Mouse (Mus musculus) liver, embryonic 15.5 days (tissue): ENCODE data around the gene Cacna1g. TPM values are rescaled to one million over a fixed set of nuclear protein-coding genes. Genes with fewer than 3 reads are reported as not detected.

Source experiments
- ATAC-seq: fragments of 200-750 bp; cut with Nextera tagmentation; 2 replicates; pipeline ENCODE4 v1.8.0; 2017; ENCODE audit warnings: moderate number of reproducible peaks, mild to moderate bottlenecking, moderate library complexity; ENCODE audit not compliant: insufficient read depth
- H3K27ac ChIP-seq: fragments of 300-500 bp; sonication (generic); replicated peaks from 2 replicates; pipeline ENCODE4 v1.5.1; 2015; ENCODE audit warnings: mild to moderate bottlenecking, inconsistent platforms
- H3K27me3 ChIP-seq: fragments of 300-500 bp; sonication (generic); 2 replicates; pipeline ENCODE4 v1.6.1; 2015; ENCODE audit warnings: mild to moderate bottlenecking, inconsistent platforms
- H3K36me3 ChIP-seq: fragments of 300-500 bp; sonication (generic); replicated peaks from 2 replicates; pipeline ENCODE4 v1.6.1; 2015; ENCODE audit warnings: moderate library complexity, mild to moderate bottlenecking, inconsistent platforms
- H3K4me1 ChIP-seq: fragments of 300-500 bp; sonication (generic); replicated peaks from 2 replicates; pipeline ENCODE4 v1.6.1; 2015; ENCODE audit warnings: inconsistent platforms
- H3K4me2 ChIP-seq: fragments of 300-500 bp; sonication (generic); 2 replicates; pipeline ENCODE4 v1.6.1; 2015; ENCODE audit warnings: moderate library complexity, mild to moderate bottlenecking, inconsistent platforms
- H3K4me3 ChIP-seq: fragments of 300-500 bp; sonication (generic); replicated peaks from 2 replicates; pipeline ENCODE4 v1.5.1; 2015; ENCODE audit warnings: mild to moderate bottlenecking, inconsistent platforms
- H3K9ac ChIP-seq: fragments of 300-500 bp; sonication (generic); 2 replicates; pipeline ENCODE4 v1.6.1; 2015; ENCODE audit warnings: moderate library complexity, mild to moderate bottlenecking, inconsistent platforms
- H3K9me3 ChIP-seq: fragments of 300-500 bp; sonication (generic); replicated peaks from 2 replicates; pipeline ENCODE4 v1.6.1; 2016; ENCODE audit warnings: inconsistent platforms
- WGBS: fragments of 180-500 bp; shearing (Covaris S2); methylation state at CpG from one replicate; pipeline ENCODE4 v1.1.7; 2015; ENCODE audit warnings: mixed read lengths; ENCODE audit not compliant: insufficient replicate concordance; 5-methylcytosine and 5-hydroxymethylcytosine counted together
- polyA plus RNA-seq: library from polyadenylated mRNA; unstranded; fragments of >200 nt; fragmentation: Nextera tagmentation; extraction: Ambion mirVana; gene quantifications from 2 replicates; pipeline ENCODE4 v1.2.1, GENCODE M21; 2015

Gene Cacna1g
- polyA plus RNA-seq, result 2.3 and 2.7 TPM in 2 replicates

DNA sequence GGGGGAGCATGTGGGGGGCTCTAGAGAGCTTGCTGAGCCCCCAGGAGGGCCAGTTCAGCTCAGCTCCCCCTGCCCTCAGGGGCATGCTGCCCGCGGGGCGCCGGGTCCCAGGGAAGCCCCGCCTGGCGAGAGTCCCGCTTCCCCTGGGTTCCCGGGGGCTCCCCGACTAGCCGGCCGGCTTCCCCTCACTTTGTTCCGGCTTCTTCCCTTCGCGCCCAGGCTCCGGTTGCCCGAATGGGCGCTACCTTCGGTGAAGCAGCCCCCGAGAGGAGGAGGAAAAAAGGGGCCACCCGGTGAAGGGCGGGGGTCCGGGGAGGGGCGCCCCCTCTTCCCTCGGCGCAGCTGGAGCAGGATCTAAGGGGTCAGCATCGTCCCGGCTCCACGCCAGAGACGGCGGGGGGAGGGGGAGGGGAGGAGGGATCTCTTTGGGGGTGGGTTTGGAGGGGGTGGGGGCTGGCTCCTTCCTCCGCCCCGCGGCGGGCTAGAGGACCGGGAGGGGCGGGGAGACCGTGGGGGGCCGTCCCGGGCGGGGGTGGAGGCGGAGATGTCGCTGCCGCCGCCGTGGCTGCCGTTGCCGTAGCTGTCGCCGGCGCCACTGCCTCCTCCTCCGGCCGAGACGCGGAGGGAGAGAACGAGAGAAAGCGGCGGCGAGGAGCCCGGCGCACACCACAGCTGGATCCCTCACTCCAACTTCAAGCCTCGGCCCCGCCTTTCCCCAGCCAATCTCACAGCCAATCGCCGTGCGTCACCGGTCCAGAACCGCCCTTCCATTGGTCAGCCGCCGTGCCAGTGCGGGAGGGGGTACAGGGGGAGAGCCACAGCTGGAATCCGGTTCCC, at the start of gene Cacna1g:
Cacna1g (minus strand) TSS at position 492 of the 837 bp plus-strand sequence.
- no peak within 1 kb of the TSS for H3K27ac ChIP-seq
- no peaks in the 10 kb centered on the region for H3K9me3 ChIP-seq
- peak within 1 kb of the TSS; percentile 47 for H3K4me3 ChIP-seq
- no peak within 1 kb of the TSS for H3K9ac ChIP-seq
- peaks cover 100% of the 10 kb centered on the region for H3K27me3 ChIP-seq
- H3K36me3 ChIP-seq, result no peaks in the 10 kb centered on the region
- H3K4me2 ChIP-seq, result peak within 1 kb of the TSS; percentile 75
- peak; percentile 80 for ATAC-seq
- H3K4me1 ChIP-seq, result peaks cover 25% of the 10 kb centered on the region
- under 1% methylated on average over 64 of the region's 71 CpGs for WGBS

DNA sequence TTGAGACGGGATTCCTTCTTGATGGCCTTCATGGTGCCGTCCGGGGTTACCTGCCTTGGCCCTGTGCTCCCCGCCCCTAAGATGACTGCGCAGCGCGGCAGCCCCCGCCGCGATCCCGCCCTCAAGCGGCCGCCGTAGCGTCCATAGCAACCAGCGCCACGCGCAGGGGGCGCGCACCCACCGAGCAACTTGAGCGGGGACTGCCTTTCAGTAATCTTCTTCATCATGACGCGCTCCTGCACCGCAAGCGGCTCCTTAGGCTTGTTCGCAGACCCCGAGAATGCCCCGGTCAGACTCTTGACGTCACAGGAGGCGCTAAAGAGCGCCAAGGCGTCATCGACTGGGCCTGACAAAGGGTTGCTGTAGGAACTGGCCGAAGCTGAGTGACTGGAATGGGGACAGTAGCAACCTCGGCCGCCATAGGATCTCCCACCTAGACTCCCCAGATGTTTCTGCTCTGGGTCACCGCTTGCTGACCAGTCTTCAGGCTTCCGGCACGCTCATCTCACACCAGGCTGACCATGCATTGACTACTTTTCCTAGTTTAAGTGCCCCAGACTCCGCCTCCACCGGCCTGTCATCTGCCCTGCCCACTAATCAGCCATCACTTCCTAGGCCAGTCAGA, 47.3 kb upstream of the Cacna1g start, which contains the start of gene Mycbpap:
Mycbpap (minus strand) TSS at position 524 of the 625 bp plus-strand sequence.
- peaks cover 9% of the 10 kb centered on the region for H3K4me1 ChIP-seq
- ATAC-seq, result no peak; the same call in 1 of the 2 replicates
- H3K9ac ChIP-seq, result peak within 1 kb of the TSS; percentile 15; the same call in 1 of the 2 replicates
- H3K27ac ChIP-seq, result no peak within 1 kb of the TSS
- H3K36me3 ChIP-seq, result no peaks in the 10 kb centered on the region
- H3K4me2 ChIP-seq, result peak within 1 kb of the TSS; percentile 74
- 2% methylated on average over 42 of the region's 42 CpGs for WGBS
- H3K27me3 ChIP-seq, result peaks cover 32% of the 10 kb centered on the region
- peak within 1 kb of the TSS; percentile 55 for H3K4me3 ChIP-seq
- no peaks in the 10 kb centered on the region for H3K9me3 ChIP-seq

DNA sequence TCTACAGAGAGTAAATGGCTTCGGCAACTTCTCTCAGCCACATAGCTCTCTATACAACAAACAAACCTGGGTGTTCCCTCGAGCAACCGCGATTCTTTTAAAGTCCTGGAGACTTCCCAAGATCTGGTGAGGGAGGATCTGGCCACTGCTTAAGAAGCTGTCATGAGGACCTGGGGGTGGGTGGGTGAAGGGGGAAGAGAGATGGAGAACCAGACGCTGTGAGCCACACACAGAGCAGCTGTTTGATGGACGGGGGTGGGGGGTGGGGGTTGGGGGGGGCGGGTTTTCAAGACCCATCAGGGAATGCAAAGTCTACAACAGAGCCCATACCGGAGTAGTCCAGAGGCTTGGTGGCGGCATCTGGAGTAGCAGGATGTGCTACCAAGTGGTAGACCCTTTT, 39.5 kb upstream of the Cacna1g start:
- Histone ChIP-seq H3K4me2 (no peak overlapping the region), H3K4me1 (no peaks in the 10 kb centered on the region), H3K27me3 (peaks cover 11% of the 10 kb centered on the region; the same call in 1 of the 2 replicates), H3K27ac (no peak overlapping the region), H3K9me3 (no peaks in the 10 kb centered on the region; the same call in 1 of the 2 replicates), H3K36me3 (no peaks in the 10 kb centered on the region), H3K4me3 (no peak overlapping the region), H3K9ac (no peak overlapping the region)
- no peak for ATAC-seq
- WGBS, result 44% methylated on average over 9 of the region's 9 CpGs

DNA sequence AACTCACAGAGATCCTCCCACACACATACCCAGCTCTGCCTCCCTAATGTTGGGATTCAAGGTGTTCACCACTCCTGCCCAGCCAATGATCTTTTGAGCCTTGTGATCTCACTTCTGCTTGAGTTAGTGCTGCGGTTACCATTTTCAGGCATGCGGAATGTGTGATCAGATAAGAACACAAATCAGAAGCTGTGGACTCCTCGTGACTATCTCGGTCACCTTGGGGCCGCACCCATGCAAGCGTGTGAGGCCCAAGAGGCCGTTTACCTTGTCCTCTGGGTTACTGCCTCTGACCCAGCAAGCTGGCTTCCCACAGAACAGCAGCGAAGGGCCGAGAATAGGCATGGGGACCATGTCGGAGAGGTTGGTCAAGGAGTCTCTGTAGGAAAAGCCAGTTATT, 35.0 kb upstream of the Cacna1g start:
- no peak overlapping the region for H3K9ac ChIP-seq
- WGBS, result 54% methylated on average over 10 of the region's 10 CpGs
- no peaks in the 10 kb centered on the region for H3K4me1 ChIP-seq
- H3K9me3 ChIP-seq, result no peaks in the 10 kb centered on the region; the same call in 1 of the 2 replicates
- H3K4me3 ChIP-seq, result no peak overlapping the region
- no peak overlapping the region for H3K27ac ChIP-seq
- no peaks in the 10 kb centered on the region for H3K36me3 ChIP-seq
- H3K27me3 ChIP-seq, result peaks cover 33% of the 10 kb centered on the region
- no peak overlapping the region for H3K4me2 ChIP-seq
- no peak for ATAC-seq

DNA sequence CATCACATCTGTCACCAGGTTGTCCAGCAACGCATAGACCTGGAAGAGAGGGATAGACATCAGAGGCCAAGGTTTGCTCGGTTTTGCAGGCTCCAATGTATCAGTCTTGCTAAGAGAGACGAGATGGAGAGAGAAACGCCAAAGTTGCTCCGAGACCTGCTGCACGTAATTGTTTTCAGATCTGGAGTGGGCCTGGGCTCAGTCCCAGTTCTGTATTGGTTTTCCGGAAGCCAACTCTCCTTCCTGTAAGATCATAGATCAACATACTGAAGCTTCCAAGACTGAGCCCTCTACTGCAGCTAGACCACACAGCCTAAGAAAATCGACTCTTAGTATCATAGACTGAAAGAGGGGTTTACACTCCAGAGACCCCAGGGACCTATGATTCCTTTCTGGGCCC, 27.5 kb upstream of the Cacna1g start:
- no peak overlapping the region for H3K9ac ChIP-seq
- ATAC-seq, result no peak
- H3K27me3 ChIP-seq, result peaks cover 82% of the 10 kb centered on the region
- H3K4me2 ChIP-seq, result no peak overlapping the region
- no peak overlapping the region for H3K27ac ChIP-seq
- H3K9me3 ChIP-seq, result no peaks in the 10 kb centered on the region
- 70% methylated on average over 8 of the region's 8 CpGs for WGBS
- no peak overlapping the region for H3K4me3 ChIP-seq
- no peaks in the 10 kb centered on the region for H3K4me1 ChIP-seq
- H3K36me3 ChIP-seq, result no peaks in the 10 kb centered on the region

DNA sequence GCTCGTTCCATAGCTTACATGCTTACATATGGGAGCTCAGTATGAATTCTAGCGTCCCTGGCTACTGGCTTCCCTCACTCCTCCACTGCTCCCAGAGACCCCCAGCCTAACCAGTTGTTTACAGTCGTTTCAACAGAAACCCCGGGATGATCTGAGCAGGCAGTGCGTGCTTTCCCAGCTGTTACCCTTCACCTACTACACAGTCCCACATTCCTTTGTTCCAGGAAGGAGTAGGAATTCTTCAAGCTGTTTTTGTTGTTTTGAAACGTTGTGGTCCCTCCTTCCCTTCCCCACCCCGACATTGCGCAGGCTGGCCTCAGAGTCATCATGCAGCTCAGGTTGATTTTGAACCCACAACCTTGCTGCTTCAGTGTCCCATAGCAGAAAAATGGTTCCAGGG, 26.4 kb upstream of the Cacna1g start:
- Histone ChIP-seq H3K4me2 (no peak overlapping the region), H3K27me3 (peaks cover 77% of the 10 kb centered on the region), H3K36me3 (no peaks in the 10 kb centered on the region), H3K27ac (no peak overlapping the region), H3K4me3 (no peak overlapping the region), H3K9ac (no peak overlapping the region), H3K4me1 (no peaks in the 10 kb centered on the region), H3K9me3 (no peaks in the 10 kb centered on the region)
- 24% methylated on average over 8 of the region's 8 CpGs for WGBS
- ATAC-seq, result no peak

DNA sequence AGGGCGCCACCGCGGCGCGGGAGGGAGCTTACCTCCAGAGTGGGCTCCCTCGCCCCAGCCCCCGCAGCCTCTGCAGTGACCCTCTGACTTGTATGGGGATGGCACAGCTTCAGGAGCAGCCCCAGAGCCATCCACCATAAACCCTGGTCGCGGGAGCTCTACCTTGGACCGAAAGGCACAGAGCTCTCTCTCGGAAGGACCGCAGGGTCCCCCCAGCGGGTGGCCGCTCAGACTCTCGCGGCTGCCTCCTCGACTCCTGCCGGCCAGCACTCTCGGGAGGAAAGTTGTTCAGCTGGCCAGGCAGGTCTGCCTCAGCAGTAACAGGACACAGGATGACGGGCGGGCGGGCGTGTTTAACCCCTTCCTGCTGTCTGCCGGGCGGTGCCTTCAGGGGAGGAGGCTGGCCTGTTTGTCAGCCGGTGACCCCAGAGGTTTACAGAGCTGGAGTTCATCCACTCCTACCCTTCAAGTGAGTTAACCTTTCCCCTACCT, 25.7 kb upstream of the Cacna1g start, which contains the start of gene Epn3:
Epn3 (minus strand) TSS at position 314 of the 492 bp plus-strand sequence.
- no peak within 1 kb of the TSS for H3K9ac ChIP-seq
- no peaks in the 10 kb centered on the region for H3K4me1 ChIP-seq
- H3K27me3 ChIP-seq, result peaks cover 75% of the 10 kb centered on the region
- H3K27ac ChIP-seq, result no peak within 1 kb of the TSS
- H3K36me3 ChIP-seq, result no peaks in the 10 kb centered on the region
- WGBS, result 2% methylated on average over 26 of the region's 26 CpGs
- H3K4me3 ChIP-seq, result no peak within 1 kb of the TSS; the same call in 1 of the 2 replicates
- no peaks in the 10 kb centered on the region for H3K9me3 ChIP-seq
- peak within 1 kb of the TSS; percentile 44 for H3K4me2 ChIP-seq
- ATAC-seq, result no peak

DNA sequence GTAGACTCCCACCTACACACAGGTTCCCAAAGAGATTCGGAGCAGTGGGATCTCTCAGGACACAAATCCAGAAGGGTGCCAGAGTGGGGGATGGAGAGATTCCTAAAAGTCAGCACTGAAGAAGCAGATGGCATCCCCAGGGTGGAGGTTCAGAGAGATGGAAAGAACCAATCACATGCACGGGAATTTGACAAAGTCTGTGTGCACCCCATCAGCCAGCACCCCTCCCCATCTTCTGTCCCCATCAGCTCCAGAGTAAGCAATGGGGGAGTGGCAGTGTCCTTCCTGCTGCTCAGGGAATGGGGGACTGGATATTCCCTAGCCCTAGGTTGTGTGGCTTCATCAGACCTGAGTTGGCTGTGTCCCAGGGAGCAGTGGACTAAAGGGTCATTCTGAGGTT, 25.0 kb upstream of the Cacna1g start:
- H3K27me3 ChIP-seq, result peaks cover 74% of the 10 kb centered on the region
- H3K9me3 ChIP-seq, result no peaks in the 10 kb centered on the region
- no peaks in the 10 kb centered on the region for H3K4me1 ChIP-seq
- no peak overlapping the region for H3K27ac ChIP-seq
- no peak for ATAC-seq
- WGBS, result 19% methylated on average over 2 of the region's 2 CpGs
- no peak overlapping the region for H3K9ac ChIP-seq
- no peak overlapping the region for H3K4me2 ChIP-seq
- no peak overlapping the region for H3K4me3 ChIP-seq
- no peaks in the 10 kb centered on the region for H3K36me3 ChIP-seq

DNA sequence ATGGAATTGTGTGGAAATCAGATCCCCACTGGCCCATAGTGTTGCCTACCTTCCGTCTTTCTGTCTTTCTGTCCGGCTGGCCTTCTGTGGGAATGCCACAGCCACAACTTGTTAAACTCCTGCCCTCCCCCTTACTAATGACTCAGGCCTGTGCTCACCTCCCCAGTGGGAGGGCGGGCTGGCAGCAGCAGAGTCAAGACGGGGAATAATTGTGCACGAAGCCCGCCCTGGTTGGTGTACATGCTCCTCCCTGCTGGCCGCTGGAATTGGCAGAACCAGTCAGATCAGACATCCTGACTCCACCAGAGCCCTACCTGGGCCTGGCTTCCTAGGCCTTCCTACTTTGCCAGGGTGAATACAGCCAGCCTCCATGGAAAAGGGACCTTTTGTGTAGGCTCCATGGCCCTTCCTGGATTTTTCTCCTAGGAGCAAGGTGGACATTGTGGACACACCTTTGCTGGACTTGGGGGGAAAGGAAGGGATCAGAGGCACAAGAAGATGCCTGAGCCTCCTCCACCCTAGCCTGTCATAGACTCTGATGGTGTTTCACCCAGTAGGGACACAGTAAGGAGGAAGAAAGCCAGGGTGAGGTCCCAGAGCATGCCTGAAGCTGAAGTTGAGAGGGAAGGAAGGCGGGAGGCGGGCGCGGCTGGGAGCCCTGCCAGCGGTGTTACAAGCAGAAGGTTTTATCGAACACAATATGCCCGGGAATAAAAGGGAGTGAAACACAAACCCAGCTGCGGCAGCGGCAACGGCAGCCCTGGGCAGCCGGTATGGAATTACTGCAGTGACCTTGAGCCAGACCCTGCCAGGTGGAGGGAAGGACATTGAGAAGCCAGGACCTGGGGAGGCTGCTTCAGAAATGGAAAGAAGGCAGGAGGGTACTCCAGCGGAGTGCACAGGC, 24.3 kb upstream of the Cacna1g start:
- peaks cover 72% of the 10 kb centered on the region for H3K27me3 ChIP-seq
- no peak for ATAC-seq

DNA sequence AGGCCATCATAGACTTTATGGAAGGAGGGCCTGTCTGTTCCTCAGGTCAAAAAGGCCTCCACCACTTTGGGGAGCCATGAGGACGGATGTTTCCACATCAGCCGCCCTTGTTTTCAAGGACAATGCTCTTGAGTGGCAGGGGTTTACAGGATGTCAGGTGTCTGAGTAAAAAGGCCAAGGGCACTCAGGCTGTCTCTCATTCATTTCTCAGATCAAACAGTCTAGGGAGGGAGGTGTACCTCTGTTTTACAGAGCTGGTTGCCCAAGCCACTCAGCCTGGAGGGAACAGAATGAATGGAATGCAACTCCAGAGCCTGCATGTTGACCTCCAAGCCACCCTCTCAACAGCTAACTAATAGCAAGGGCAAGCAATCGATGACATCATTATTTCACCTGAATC, 21.4 kb upstream of the Cacna1g start:
- Histone ChIP-seq H3K36me3 (no peaks in the 10 kb centered on the region), H3K4me3 (no peak overlapping the region), H3K9ac (no peak overlapping the region), H3K4me1 (peaks cover 4% of the 10 kb centered on the region; the same call in 1 of the 2 replicates), H3K27ac (no peak overlapping the region), H3K9me3 (no peaks in the 10 kb centered on the region), H3K27me3 (peaks cover 75% of the 10 kb centered on the region), H3K4me2 (no peak overlapping the region)
- WGBS, result 54% methylated on average over 3 of the region's 3 CpGs
- ATAC-seq, result no peak

More for the DNA sequence above, 24.3 kb upstream of the Cacna1g start:
- Histone ChIP-seq H3K36me3 (no peaks in the 10 kb centered on the region), H3K27ac (no peak overlapping the region), H3K4me1 (no peaks in the 10 kb centered on the region), H3K9me3 (no peaks in the 10 kb centered on the region), H3K4me3 (no peak overlapping the region), H3K9ac (no peak overlapping the region), H3K4me2 (no peak overlapping the region)
- 25% methylated on average over 19 of the region's 19 CpGs for WGBS
